16 mouse cellular contexts compared by ENCODE assay signal in the genomic region with DNA sequence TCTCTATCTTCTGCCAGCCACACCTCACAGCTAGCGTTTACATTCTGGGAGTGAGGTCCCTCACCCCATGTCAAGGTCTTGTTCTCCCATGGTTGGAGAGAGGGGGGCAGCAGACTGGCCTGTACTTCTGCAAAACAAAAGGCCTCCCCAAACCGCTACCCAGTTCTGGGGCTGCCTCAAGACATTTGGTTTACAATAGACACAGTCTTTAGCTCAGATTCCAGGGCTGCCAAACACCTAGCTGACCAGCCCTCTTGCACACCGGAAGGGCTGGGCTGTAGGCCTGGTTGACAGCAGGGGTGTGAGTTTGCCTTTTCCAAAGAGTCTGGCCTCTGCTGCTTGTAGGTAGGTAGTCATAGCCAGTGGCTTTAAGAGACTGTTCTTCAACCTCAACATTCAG. TPM values are rescaled to one million over a fixed set of nuclear protein-coding genes. Genes with fewer than 3 reads are reported as not detected.
DNase-seq lines count a peak whose midpoint lies in the region; ATAC-seq lines count a peak whose summit lies in the region.
"Had no signal": no experiment of that assay in that cellular context is flagged by ENCODE, and none has a peak within 500 bp of the region (broad histone marks: within the 10 kb centered on the region; RNA-seq: fewer than 3 reads in every experiment).

No protein-coding gene starts in this region.

- H3K9ac ChIP-seq in hindbrain, embryonic 12.5 days, result peak overlapping the region; percentile 94; the same call in 1 of the 2 replicates
- H3K9ac ChIP-seq in embryonic facial prominence, embryonic 12.5 days, result no peak overlapping the region
- no peak overlapping the region for H3K9ac ChIP-seq in hindbrain, embryonic 16.5 days (ENCODE audit: low read depth, low read length)
- H3K9ac ChIP-seq in neural tube, embryonic 14.5 days (replicated peaks; ENCODE audit: low read depth, low read length), result no peak overlapping the region
- H3K9ac ChIP-seq: lung, embryonic 14.5 days had no signal

- peaks cover 46% of the 10 kb centered on the region for H3K4me1 ChIP-seq in hindbrain, embryonic 12.5 days
- peaks cover 59% of the 10 kb centered on the region for H3K4me1 ChIP-seq in hindbrain, embryonic 10.5 days (replicated peaks)
- peaks cover 39% of the 10 kb centered on the region for H3K4me1 ChIP-seq in embryonic facial prominence, embryonic 12.5 days
- peaks cover 37% of the 10 kb centered on the region for H3K4me1 ChIP-seq in hindbrain, embryonic 16.5 days (ENCODE audit: control insufficient read depth, insufficient read depth, low read depth, low read length)
- H3K4me1 ChIP-seq in neural tube, embryonic 14.5 days (ENCODE audit: control insufficient read depth, insufficient read depth, low read length), result peaks cover 40% of the 10 kb centered on the region

- peak overlapping the region; percentile 83; the same call in 1 of the 2 replicates for H3K4me3 ChIP-seq in hindbrain, embryonic 12.5 days
- H3K4me3 ChIP-seq in hindbrain, embryonic 10.5 days, result no peak overlapping the region; the same call in 1 of the 2 replicates
- no peak overlapping the region for H3K4me3 ChIP-seq in embryonic facial prominence, embryonic 12.5 days
- H3K4me3 ChIP-seq in hindbrain, embryonic 16.5 days (ENCODE audit: low read length), result no peak overlapping the region
- H3K4me3 ChIP-seq in neural tube, embryonic 14.5 days (ENCODE audit: low read depth, low read length), result no peak overlapping the region
- H3K4me3 ChIP-seq: gastrocnemius, adult 2 months had no signal

- peaks cover 32% of the 10 kb centered on the region for H3K36me3 ChIP-seq in hindbrain, embryonic 12.5 days
- H3K36me3 ChIP-seq in hindbrain, embryonic 10.5 days, result peaks cover 34% of the 10 kb centered on the region
- peaks cover 27% of the 10 kb centered on the region for H3K36me3 ChIP-seq in embryonic facial prominence, embryonic 12.5 days
- peaks cover 18% of the 10 kb centered on the region for H3K36me3 ChIP-seq in hindbrain, embryonic 16.5 days (ENCODE audit: control insufficient read depth, insufficient read depth, low read length)
- H3K36me3 ChIP-seq in neural tube, embryonic 14.5 days (ENCODE audit: control insufficient read depth, insufficient read depth, low read length), result peaks cover 18% of the 10 kb centered on the region

- no peak for ATAC-seq in hindbrain, embryonic 12.5 days (ENCODE audit: low FRiP score)
- no peak for ATAC-seq in embryonic facial prominence, embryonic 12.5 days (ENCODE audit: insufficient number of reproducible peaks, insufficient read depth, low FRiP score, low TSS enrichment)
- ATAC-seq in hindbrain, embryonic 16.5 days, result no peak
- no peak for ATAC-seq in neural tube, embryonic 14.5 days (ENCODE audit: low read depth)
- no peak for ATAC-seq in inflammation-experienced regulatory T-cells, adult 6 months

- no peak overlapping the region for H3K27ac ChIP-seq in hindbrain, embryonic 12.5 days
- no peak overlapping the region for H3K27ac ChIP-seq in hindbrain, embryonic 10.5 days
- H3K27ac ChIP-seq in embryonic facial prominence, embryonic 12.5 days, result no peak overlapping the region
- H3K27ac ChIP-seq in hindbrain, embryonic 16.5 days (ENCODE audit: low read depth, low read length), result no peak overlapping the region
- H3K27ac ChIP-seq in neural tube, embryonic 14.5 days (ENCODE audit: low read depth, low read length), result no peak overlapping the region
- H3K27ac ChIP-seq: gastrocnemius, adult 2 months had no signal

- H3K9me3 ChIP-seq in hindbrain, embryonic 12.5 days (replicated peaks), result no peaks in the 10 kb centered on the region
- H3K9me3 ChIP-seq in hindbrain, embryonic 10.5 days, result no peaks in the 10 kb centered on the region
- no peaks in the 10 kb centered on the region for H3K9me3 ChIP-seq in embryonic facial prominence, embryonic 12.5 days
- no peaks in the 10 kb centered on the region for H3K9me3 ChIP-seq in hindbrain, embryonic 16.5 days (ENCODE audit: control insufficient read depth, low read length)
- H3K9me3 ChIP-seq in neural tube, embryonic 14.5 days (ENCODE audit: control insufficient read depth, low read length), result no peaks in the 10 kb centered on the region
- H3K9me3 ChIP-seq: heart, embryonic 10.5 days had no signal

- 32% methylated on average over 3 of the region's 3 CpGs for WGBS in hindbrain, embryonic 12.5 days
- WGBS in hindbrain, embryonic 10.5 days, result 35% methylated on average over 3 of the region's 3 CpGs
- WGBS in embryonic facial prominence, embryonic 12.5 days, result 40% methylated on average over 3 of the region's 3 CpGs
- 17% methylated on average over 3 of the region's 3 CpGs for WGBS in hindbrain, embryonic 16.5 days
- 26% methylated on average over 3 of the region's 3 CpGs for WGBS in neural tube, embryonic 14.5 days

- no peak for DNase-seq in hindbrain, embryonic 10.5 days (ENCODE audit: low spot score)
- no peak for DNase-seq in spleen, postnatal 14 days (ENCODE audit: low spot score in 2 of 2)
- no peak for DNase-seq in urinary bladder, postnatal 14 days (ENCODE audit: low spot score)
- DNase-seq: cerebellum, adult 8-10 months; embryo, embryonic 11 days; gastrocnemius, adult 2 months; heart, postnatal 4 days; kidney, adult 8-10 months; liver; lung, embryonic 14.5 days had no signal

- peaks cover 18% of the 10 kb centered on the region; the same call in 1 of the 2 replicates for H3K27me3 ChIP-seq in hindbrain, embryonic 12.5 days
- peaks cover 54% of the 10 kb centered on the region for H3K27me3 ChIP-seq in hindbrain, embryonic 10.5 days (ENCODE audit: insufficient read depth, poor library complexity, severe bottlenecking)
- peaks cover 24% of the 10 kb centered on the region for H3K27me3 ChIP-seq in embryonic facial prominence, embryonic 12.5 days
- H3K27me3 ChIP-seq in hindbrain, embryonic 16.5 days (replicated peaks; ENCODE audit: control insufficient read depth, insufficient read depth, low read length), result no peaks in the 10 kb centered on the region
- H3K27me3 ChIP-seq in neural tube, embryonic 14.5 days (ENCODE audit: control insufficient read depth, insufficient read depth, low read length), result no peaks in the 10 kb centered on the region

- H3K4me2 ChIP-seq in hindbrain, embryonic 12.5 days (replicated peaks), result peak overlapping the region; percentile 88
- peak overlapping the region; percentile 93; the same call in 1 of the 2 replicates for H3K4me2 ChIP-seq in embryonic facial prominence, embryonic 12.5 days (replicated peaks)
- peak overlapping the region; percentile 84 for H3K4me2 ChIP-seq in hindbrain, embryonic 16.5 days (ENCODE audit: low read length)
- peak overlapping the region; percentile 84 for H3K4me2 ChIP-seq in neural tube, embryonic 14.5 days (ENCODE audit: low read depth, low read length)

RNA-seq across cellular contexts. Expression of a gene that starts 6.5 kb away (rescaled TPM):
- 110 and 113 TPM in 2 replicates for polyA plus RNA-seq in hindbrain, embryonic 12.5 days (2016; fragmentation: Nextera tagmentation; extraction: Ambion mirVana)
- 38.8 and 58.6 TPM in 2 replicates for polyA plus RNA-seq in hindbrain, embryonic 10.5 days (2016; fragmentation: Nextera tagmentation; extraction: Ambion mirVana)
- 64.5 and 72.8 TPM in 2 replicates for polyA plus RNA-seq in embryonic facial prominence, embryonic 12.5 days (2016; fragmentation: Nextera tagmentation; extraction: Ambion mirVana)
- polyA plus RNA-seq in hindbrain, embryonic 16.5 days (2015; fragmentation: Nextera tagmentation; extraction: Ambion mirVana), result 129 and 141 TPM in 2 replicates
- polyA plus RNA-seq in neural tube, embryonic 14.5 days (2014; fragmentation: Nextera tagmentation; extraction: Ambion mirVana), result 84.9 and 101 TPM in 2 replicates
- polyA plus RNA-seq in inflammation-experienced regulatory T-cells, adult 6 months (2017; shearing (Covaris generic)), result under 1 TPM in 2 of 3 experiments, not detected in 1; 0.30 to 0.38 TPM

RNA-seq across cellular contexts. Expression of a gene that starts 25.5 kb away (rescaled TPM):
- 21.9 and 26.6 TPM in 2 replicates for polyA plus RNA-seq in hindbrain, embryonic 12.5 days (2016; fragmentation: Nextera tagmentation; extraction: Ambion mirVana)
- 22.8 and 23.8 TPM in 2 replicates for polyA plus RNA-seq in hindbrain, embryonic 10.5 days (2016; fragmentation: Nextera tagmentation; extraction: Ambion mirVana)
- polyA plus RNA-seq in embryonic facial prominence, embryonic 12.5 days (2016; fragmentation: Nextera tagmentation; extraction: Ambion mirVana), result 28.8 and 29.8 TPM in 2 replicates
- polyA plus RNA-seq in hindbrain, embryonic 16.5 days (2015; fragmentation: Nextera tagmentation; extraction: Ambion mirVana), result 17.8 and 19.7 TPM in 2 replicates
- 17.9 and 24.9 TPM in 2 replicates for polyA plus RNA-seq in neural tube, embryonic 14.5 days (2014; fragmentation: Nextera tagmentation; extraction: Ambion mirVana)
- polyA plus RNA-seq in inflammation-experienced regulatory T-cells, adult 6 months (2017; shearing (Covaris generic)), result 10 to 100 TPM; 15.4 to 37.0 (median 37.0) TPM

RNA-seq across cellular contexts. Expression of a gene that starts 27.3 kb away (rescaled TPM):
- polyA plus RNA-seq in hindbrain, embryonic 12.5 days (2016; fragmentation: Nextera tagmentation; extraction: Ambion mirVana), result 15.9 and 18.6 TPM in 2 replicates
- 11.6 and 12.0 TPM in 2 replicates for polyA plus RNA-seq in hindbrain, embryonic 10.5 days (2016; fragmentation: Nextera tagmentation; extraction: Ambion mirVana)
- polyA plus RNA-seq in embryonic facial prominence, embryonic 12.5 days (2016; fragmentation: Nextera tagmentation; extraction: Ambion mirVana), result 18.7 and 22.2 TPM in 2 replicates
- polyA plus RNA-seq in hindbrain, embryonic 16.5 days (2015; fragmentation: Nextera tagmentation; extraction: Ambion mirVana), result 9.1 and 10.1 TPM in 2 replicates
- polyA plus RNA-seq in neural tube, embryonic 14.5 days (2014; fragmentation: Nextera tagmentation; extraction: Ambion mirVana), result 10.2 and 11.6 TPM in 2 replicates
- polyA plus RNA-seq in inflammation-experienced regulatory T-cells, adult 6 months (2017; shearing (Covaris generic)), result under 1 TPM in 2 of 3 experiments, not detected in 1; 0.28 to 0.44 TPM

RNA-seq across cellular contexts. Expression of a gene that starts 40.1 kb away (rescaled TPM):
- polyA plus RNA-seq in hindbrain, embryonic 12.5 days (2016; fragmentation: Nextera tagmentation; extraction: Ambion mirVana), result 6.4 and 6.5 TPM in 2 replicates
- 3.7 and 5.8 TPM in 2 replicates for polyA plus RNA-seq in hindbrain, embryonic 10.5 days (2016; fragmentation: Nextera tagmentation; extraction: Ambion mirVana)
- 0.57 and 0.91 TPM in 2 replicates for polyA plus RNA-seq in embryonic facial prominence, embryonic 12.5 days (2016; fragmentation: Nextera tagmentation; extraction: Ambion mirVana)
- 12.6 and 16.7 TPM in 2 replicates for polyA plus RNA-seq in hindbrain, embryonic 16.5 days (2015; fragmentation: Nextera tagmentation; extraction: Ambion mirVana)
- polyA plus RNA-seq in neural tube, embryonic 14.5 days (2014; fragmentation: Nextera tagmentation; extraction: Ambion mirVana), result 4.7 and 7.3 TPM in 2 replicates
- 1 to 10 TPM in 1 of 3 experiments, under 1 TPM in 2; 0.94 to 1.8 (median 0.99) TPM for polyA plus RNA-seq in inflammation-experienced regulatory T-cells, adult 6 months (2017; shearing (Covaris generic))

Comparison
In these comparisons a context has a peak if more than half of its experiments do, and no peak if none do; other contexts are left out.
1. RNA of a gene that starts 6.5 kb away (polyA plus RNA-seq): 129 to 141 TPM in hindbrain, embryonic 16.5 days, 110 to 113 TPM in hindbrain, embryonic 12.5 days, 84.9 to 101 TPM in neural tube, embryonic 14.5 days, 64.5 to 72.8 TPM in embryonic facial prominence, embryonic 12.5 days and 38.8 to 58.6 TPM in hindbrain, embryonic 10.5 days; 0.30 to 0.38 TPM in inflammation-experienced regulatory T-cells, adult 6 months; every median in the first group is over 10 times any median in the second.
2. Peak in every context shown above with its lines, with median percentiles within 50 percentile points of each other: H3K4me2 ChIP-seq.